Mouse (Mus musculus) liver, embryonic 14.5 days (tissue): ENCODE data around the gene Gpr4. TPM values are rescaled to one million over a fixed set of nuclear protein-coding genes. Genes with fewer than 3 reads are reported as not detected.

Experiments
- ATAC-seq: fragments of 200-750 bp; cut with Nextera tagmentation; 2 replicates; pipeline ENCODE4 v1.8.0; 2017; ENCODE audit warnings: moderate number of reproducible peaks, mild to moderate bottlenecking, moderate library complexity; ENCODE audit not compliant: insufficient read depth
- DNase-seq, 3 experiments: peaks; one replicate each; pipeline ENCODE4 v3.0.0-alpha.2; 2012 to 2013; ENCODE audit warnings: low read depth in 3 of 3, low spot score in 3 of 3
- H3K27ac ChIP-seq: fragments of 300-500 bp; sonication (generic); 2 replicates; pipeline ENCODE4 v1.5.1; 2014; ENCODE audit warnings: moderate library complexity, mild to moderate bottlenecking, control low read depth, inconsistent platforms
- H3K27me3 ChIP-seq: fragments of 300-500 bp; sonication (generic); 2 replicates; pipeline ENCODE4 v1.6.1; 2014; ENCODE audit warnings: mild to moderate bottlenecking, low read length, moderate library complexity; ENCODE audit not compliant: control insufficient read depth, insufficient read depth
- H3K36me3 ChIP-seq: fragments of 300-500 bp; sonication (generic); replicated peaks from 2 replicates; pipeline ENCODE4 v1.6.1; 2014; ENCODE audit warnings: low read depth; ENCODE audit not compliant: control insufficient read depth, insufficient read depth
- H3K4me1 ChIP-seq, 2 experiments: fragments of 200-500 bp in 1 of 2; fragments of 300-500 bp in 1 of 2; sonication (generic) in 1 of 2; replicated peaks; 2 replicates each; pipeline ENCODE4 v1.6.1; 2012 to 2014; ENCODE audit warnings: antibody characterized with exemption in 1 of 2, inconsistent platforms in 1 of 2, low read length in 1 of 2; ENCODE audit not compliant: control insufficient read depth in 2 of 2, insufficient read depth in 2 of 2
- H3K4me2 ChIP-seq: fragments of 300-500 bp; sonication (generic); 2 replicates; pipeline ENCODE4 v1.6.1; 2014; ENCODE audit warnings: low read depth, mild to moderate bottlenecking, control low read depth, moderate library complexity
- H3K4me3 ChIP-seq, 2 experiments: fragments of 200-500 bp in 1 of 2; fragments of 300-500 bp in 1 of 2; sonication (generic) in 1 of 2; 2 replicates each; pipeline ENCODE4 v1.5.1; 2012 to 2014; ENCODE audit warnings: low read depth in 2 of 2, low read length in 2 of 2, mild to moderate bottlenecking in 2 of 2, control low read depth in 1 of 2, inconsistent platforms in 1 of 2, moderate library complexity in 1 of 2; ENCODE audit not compliant: insufficient read depth in 1 of 2
- H3K9ac ChIP-seq: fragments of 300-500 bp; sonication (generic); replicated peaks from 2 replicates; pipeline ENCODE4 v1.6.1; 2014; ENCODE audit warnings: mild to moderate bottlenecking, control low read depth, moderate library complexity
- H3K9me3 ChIP-seq: fragments of 300-500 bp; sonication (generic); 2 replicates; pipeline ENCODE4 v1.6.1; 2016; ENCODE audit warnings: low read length, mixed read lengths; ENCODE audit not compliant: control insufficient read depth
- CTCF ChIP-seq: IDR thresholded peaks from 2 replicates; pipeline ENCODE4 v1.5.1; 2016; ENCODE audit warnings: antibody characterized with exemption, low read depth, control low read depth
- EP300 ChIP-seq: IDR thresholded peaks from 2 replicates; pipeline ENCODE4 v1.6.1; 2016; ENCODE audit warnings: antibody characterized with exemption, low read depth
- WGBS: fragments of 180-500 bp; shearing (Covaris S2); extraction: QIAGEN DNeasy Blood & Tissue Kit; methylation state at CpG from one replicate; pipeline ENCODE4 v1.1.7; 2014; ENCODE audit not compliant: insufficient replicate concordance; 5-methylcytosine and 5-hydroxymethylcytosine counted together
- polyA plus RNA-seq, 2 experiments: library from polyadenylated mRNA; depleted of rRNA in 1 of 2; stranded (reverse) in 1 of 2; unstranded in 1 of 2; fragments of >200 nt; fragmentation: Nextera tagmentation in 1 of 2; extraction: Ambion mirVana in 1 of 2; gene quantifications; 2 replicates each; pipeline versions ENCODE4 v1.2.1 to v1.2.3; 2012 to 2014

Gene Gpr4
- polyA plus RNA-seq, 2 experiments, result 0.10 to 0.35 TPM

DNA sequence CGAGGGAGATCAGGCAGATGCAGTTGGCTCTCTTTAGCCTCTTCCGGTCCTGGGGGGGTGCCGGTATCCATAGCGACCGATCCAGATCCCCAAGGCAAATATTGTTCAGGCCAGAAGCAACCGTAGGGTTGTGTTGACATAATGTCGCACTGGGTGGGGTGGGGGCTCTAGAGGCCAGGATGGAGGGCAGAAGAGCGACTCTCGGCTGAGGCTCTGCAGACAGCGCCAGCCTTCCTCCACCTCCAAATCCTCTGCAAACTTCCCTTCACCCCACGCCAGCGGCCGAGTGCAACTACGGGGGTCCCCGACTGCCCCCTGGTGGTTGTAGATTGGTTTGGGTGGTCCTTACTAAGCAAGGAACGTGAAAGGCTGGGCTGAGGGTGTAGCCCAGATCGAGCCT lies 39.5 kb upstream of the Gpr4 start:
- DNase-seq (no peak), ATAC-seq (0 out of 2 replicates have a peak, but pooled peaks have one; percentile 24)
- Histone ChIP-seq H3K4me3 (no peak overlapping the region), H3K36me3 (no peaks in the 10 kb centered on the region), H3K9ac (no peak overlapping the region), H3K4me1 (peaks cover 2 to 10% of the 10 kb centered on the region in 2 experiments; a peak in 2 of 4 replicates), H3K9me3 (no peaks in the 10 kb centered on the region), H3K27ac (no peak overlapping the region), H3K27me3 (peaks cover 34% of the 10 kb centered on the region), H3K4me2 (peak overlapping the region; percentile 44)
- peak; percentile 84 for TF ChIP-seq CTCF
- TF ChIP-seq EP300, result no peak
- 6% methylated on average over 17 of the region's 17 CpGs for WGBS

DNA sequence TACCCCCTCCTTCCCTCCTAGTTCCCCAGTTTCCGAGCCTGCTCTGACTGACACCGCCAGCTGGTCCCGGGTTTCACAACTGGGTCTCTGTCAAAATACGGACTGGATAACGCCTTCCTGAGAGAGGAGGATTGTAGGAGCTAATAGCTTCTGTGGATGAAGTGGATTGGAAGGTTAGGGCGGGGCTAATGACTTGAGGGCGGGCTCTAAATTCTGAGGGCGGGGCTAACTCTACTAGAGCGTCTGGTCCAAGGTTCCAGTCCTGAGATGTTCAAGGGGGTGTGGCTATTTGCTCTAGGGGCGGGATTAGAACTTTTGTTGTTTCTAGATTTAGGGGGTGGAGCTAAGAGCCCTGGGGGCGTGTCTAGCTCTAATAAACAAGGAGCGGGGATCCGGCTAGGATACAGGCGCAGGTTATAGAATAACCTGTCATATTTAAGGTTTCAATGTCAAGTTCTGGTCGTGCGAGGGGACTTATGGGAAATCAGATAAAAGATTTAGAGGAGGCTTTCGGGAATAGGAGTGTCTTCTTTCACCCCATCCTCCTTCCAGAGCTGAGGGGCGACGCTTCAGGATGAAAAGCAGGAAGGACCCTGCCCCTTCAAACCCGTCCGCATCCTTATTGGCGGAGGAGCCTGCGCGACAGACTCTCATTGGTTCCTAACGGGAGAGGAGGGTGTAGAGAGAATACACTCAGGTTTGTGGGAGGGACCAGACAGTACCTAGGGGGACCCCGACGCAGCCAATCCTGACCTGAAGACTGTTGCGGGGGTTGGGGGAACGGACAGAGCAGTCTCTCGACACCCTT lies 36.4 kb upstream of the Gpr4 start, which contains the start of gene Eml2:
Gene Eml2, plus strand, starts transcription at position 714 of the 808 bp plus-strand sequence.
- H3K4me1 ChIP-seq, result peaks cover 13 to 27% of the 10 kb centered on the region in 2 experiments
- no peak for TF ChIP-seq EP300
- 5% methylated on average over 30 of the region's 30 CpGs for WGBS

DNA sequence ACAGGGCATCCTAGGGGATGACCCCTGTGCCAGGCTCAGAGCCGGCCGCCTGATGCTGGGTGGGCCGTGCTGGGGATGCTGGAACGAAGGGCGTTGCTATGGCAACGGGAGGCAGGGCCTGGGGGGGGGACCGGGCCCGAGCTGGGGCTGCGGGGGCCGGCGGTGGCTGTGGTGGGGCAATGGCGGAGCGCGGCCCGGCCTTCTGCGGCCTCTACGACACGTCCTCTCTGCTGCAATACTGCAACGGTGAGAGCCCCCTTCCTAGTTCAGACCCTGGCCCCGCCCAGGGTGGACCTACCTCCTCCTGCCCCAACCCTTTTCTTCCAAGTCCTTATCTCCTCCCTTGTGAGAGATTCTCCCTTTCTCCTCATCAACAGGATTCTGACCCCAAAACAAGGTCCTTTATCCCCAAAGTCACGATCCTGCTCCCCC lies 35.8 kb upstream of the Gpr4 start:
- Histone ChIP-seq H3K9ac (no peak overlapping the region), H3K9me3 (no peaks in the 10 kb centered on the region), H3K27me3 (peaks cover 58% of the 10 kb centered on the region), H3K4me1 (peaks cover 13 to 31% of the 10 kb centered on the region in 2 experiments), H3K4me2 (no peak overlapping the region), H3K27ac (no peak overlapping the region), H3K36me3 (no peaks in the 10 kb centered on the region), H3K4me3 (no peak overlapping the region)
- WGBS, result 8% methylated on average over 18 of the region's 21 CpGs
- DNase-seq (no peak), ATAC-seq (no peak)
- TF ChIP-seq EP300, result no peak
- TF ChIP-seq CTCF, result no peak

More for the DNA sequence above, 36.4 kb upstream of the Gpr4 start, which contains the start of gene Eml2:
- Histone ChIP-seq H3K9ac (no peak within 1 kb of the TSS), H3K4me3 (no peak within 1 kb of the TSS), H3K27me3 (peaks cover 58% of the 10 kb centered on the region), H3K4me2 (no peak within 1 kb of the TSS), H3K36me3 (no peaks in the 10 kb centered on the region), H3K27ac (no peak within 1 kb of the TSS), H3K9me3 (no peaks in the 10 kb centered on the region)
- ATAC-seq (no peak), DNase-seq (no peak)

DNA sequence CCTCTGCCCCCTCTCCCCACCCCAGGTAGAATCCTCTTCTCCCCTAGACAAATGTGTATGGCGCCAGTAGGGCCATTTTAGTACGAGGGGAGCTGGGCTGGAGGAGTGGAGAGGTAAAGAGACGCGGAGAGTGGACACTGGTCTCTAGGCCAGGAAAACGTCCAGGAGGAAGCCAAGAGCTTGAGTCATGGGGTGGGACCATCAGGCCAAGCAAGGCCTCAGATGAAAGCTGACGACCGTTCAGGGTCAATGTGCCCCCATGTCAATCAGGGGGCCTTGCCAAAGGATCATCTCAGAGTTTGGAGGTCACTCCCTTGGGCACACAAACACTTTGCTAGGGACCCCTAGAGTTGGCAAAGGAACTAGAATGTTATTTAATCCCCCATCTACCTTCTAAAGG lies 35.1 kb upstream of the Gpr4 start:
- no peak for DNase-seq
- Histone ChIP-seq H3K4me3 (no peak overlapping the region), H3K36me3 (no peaks in the 10 kb centered on the region), H3K9me3 (no peaks in the 10 kb centered on the region), H3K4me1 (peaks cover 13 to 33% of the 10 kb centered on the region in 2 experiments), H3K27me3 (peaks cover 58% of the 10 kb centered on the region), H3K9ac (no peak overlapping the region), H3K27ac (no peak overlapping the region), H3K4me2 (no peak overlapping the region)
- TF ChIP-seq CTCF, result no peak
- TF ChIP-seq EP300, result no peak
- WGBS, result 52% methylated on average over 7 of the region's 7 CpGs
- no peak for ATAC-seq

DNA sequence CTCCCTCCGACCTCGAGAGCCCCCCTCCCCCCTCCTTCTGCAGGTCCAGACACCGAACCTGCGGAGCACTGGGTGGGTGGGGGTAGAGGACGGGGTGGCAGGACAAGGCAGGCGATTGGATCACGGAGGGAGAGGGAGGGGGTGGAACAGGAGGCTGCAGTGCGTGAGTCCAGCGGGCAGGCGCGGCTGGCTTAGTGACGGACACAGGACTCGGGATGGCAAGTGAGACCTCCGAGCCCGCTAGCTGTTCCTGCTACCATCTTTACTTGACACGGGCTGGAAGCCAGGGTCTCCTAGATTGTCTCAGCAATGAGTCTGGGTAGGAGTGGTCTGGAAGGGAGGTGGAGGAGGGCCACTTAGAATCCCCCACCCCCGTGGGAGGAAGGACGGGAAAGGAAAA lies 34.3 kb upstream of the Gpr4 start:
- ATAC-seq (no peak), DNase-seq (no peak)
- peaks cover 58% of the 10 kb centered on the region for H3K27me3 ChIP-seq
- no peak overlapping the region for H3K27ac ChIP-seq
- 12% methylated on average over 18 of the region's 18 CpGs for WGBS
- H3K4me3 ChIP-seq, result no peak overlapping the region
- H3K4me2 ChIP-seq, result no peak overlapping the region
- no peaks in the 10 kb centered on the region for H3K36me3 ChIP-seq
- no peaks in the 10 kb centered on the region for H3K9me3 ChIP-seq
- peaks cover 11 to 27% of the 10 kb centered on the region in 2 experiments for H3K4me1 ChIP-seq
- no peak for TF ChIP-seq EP300
- no peak for TF ChIP-seq CTCF
- no peak overlapping the region for H3K9ac ChIP-seq
